Mouse (Mus musculus) limb, embryonic 11.5 days (tissue): ENCODE measurements at regions not wholly inside any gene's neighbourhood (a gene's known extent, or its start where the extent isn't known, plus 50 kb on each side); places are given as distances from the start of the nearest gene placed in this dataset.
"Not testable (repeated sequence)": the region's sequence is repeated elsewhere in the genome, so short reads cannot be mapped to it uniquely, and the experiment has no call there.

ENCODE experiments used
- ATAC-seq: fragments of 200-750 bp; cut with Nextera tagmentation; 2 replicates; pipeline ENCODE4 v1.8.0; 2017; ENCODE audit warnings: low read depth; ENCODE audit not compliant: insufficient number of reproducible peaks, low FRiP score, low TSS enrichment
- DNase-seq: peaks from one replicate; pipeline ENCODE4 v3.0.0-alpha.2; 2015; ENCODE audit warnings: low spot score
- H3K27ac ChIP-seq: fragments of 300-500 bp; sonication (generic); replicated peaks from 2 replicates; pipeline ENCODE4 v1.5.1; 2014; ENCODE audit warnings: low read depth, mild to moderate bottlenecking, low read length
- H3K27me3 ChIP-seq: fragments of 300-500 bp; sonication (generic); 2 replicates; pipeline ENCODE4 v1.6.1; 2014; ENCODE audit warnings: mild to moderate bottlenecking, low read length, mixed read lengths; ENCODE audit not compliant: control insufficient read depth, insufficient read depth
- H3K36me3 ChIP-seq: fragments of 300-500 bp; sonication (generic); 2 replicates; pipeline ENCODE4 v1.6.1; 2014; ENCODE audit warnings: mild to moderate bottlenecking, low read length, moderate library complexity, mixed read lengths; ENCODE audit not compliant: control insufficient read depth, insufficient read depth
- H3K4me1 ChIP-seq: fragments of 300-500 bp; sonication (generic); 2 replicates; pipeline ENCODE4 v1.6.1; 2014; ENCODE audit warnings: low read length, mixed read lengths; ENCODE audit not compliant: control insufficient read depth, insufficient read depth
- H3K4me2 ChIP-seq: fragments of 300-500 bp; sonication (generic); 2 replicates; pipeline ENCODE4 v1.6.1; 2014; ENCODE audit warnings: low read depth, mild to moderate bottlenecking, moderate library complexity; ENCODE audit not compliant: severe bottlenecking
- H3K4me3 ChIP-seq: fragments of 300-500 bp; sonication (generic); 2 replicates; pipeline ENCODE4 v1.5.1; 2014; ENCODE audit warnings: low read depth, low read length
- H3K9ac ChIP-seq: fragments of 300-500 bp; sonication (generic); 2 replicates; pipeline ENCODE4 v1.6.1; 2014; ENCODE audit warnings: mild to moderate bottlenecking, low read length
- H3K9me3 ChIP-seq: fragments of 300-500 bp; sonication (generic); 2 replicates; pipeline ENCODE4 v1.6.1; 2016; ENCODE audit warnings: low read length; ENCODE audit not compliant: control insufficient read depth
- WGBS: fragments of 180-500 bp; shearing (Covaris S2); extraction: QIAGEN DNeasy Blood & Tissue Kit; methylation state at CpG from one replicate; pipeline ENCODE4 v1.1.7; 2014; 5-methylcytosine and 5-hydroxymethylcytosine counted together

DNA sequence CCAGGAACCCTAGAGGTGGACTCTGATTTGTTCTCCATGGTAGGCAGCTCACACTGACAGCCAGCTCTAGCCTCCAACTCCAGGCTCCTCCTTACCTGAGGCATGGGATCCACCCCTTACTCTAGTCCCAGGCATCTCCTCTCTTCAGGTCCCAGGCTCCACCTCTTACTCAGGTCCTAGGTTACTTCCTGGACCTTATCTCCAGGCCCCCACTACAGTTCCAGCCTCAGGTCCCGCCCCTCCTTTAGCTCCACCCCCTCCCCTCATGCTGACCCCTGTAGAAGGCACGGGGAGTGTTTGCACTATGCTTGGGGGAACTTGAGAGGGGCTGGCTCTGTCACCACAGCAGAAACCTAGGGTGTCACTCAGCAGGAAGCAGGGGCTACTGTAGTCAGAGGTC is 399.2 kb downstream of the Ptpru start:
- Histone ChIP-seq H3K27me3 (no peaks in the 10 kb centered on the region), H3K4me1 (no peaks in the 10 kb centered on the region), H3K9ac (no peak overlapping the region), H3K9me3 (no peaks in the 10 kb centered on the region), H3K4me3 (no peak overlapping the region), H3K27ac (no peak overlapping the region), H3K4me2 (no peak overlapping the region), H3K36me3 (no peaks in the 10 kb centered on the region)
- ATAC-seq: no peak
- no peak for DNase-seq
- WGBS: 12% methylated on average over 2 of the region's 2 CpGs

GRCm38 (mm10) chr4:131440845-131441244 is 397.2 kb downstream of the Ptpru start:
- Histone ChIP-seq H3K9ac (no peak overlapping the region), H3K36me3 (no peaks in the 10 kb centered on the region), H3K27me3 (no peaks in the 10 kb centered on the region), H3K4me3 (no peak overlapping the region), H3K27ac (no peak overlapping the region), H3K4me1 (no peaks in the 10 kb centered on the region), H3K4me2 (no peak overlapping the region), H3K9me3 (no peaks in the 10 kb centered on the region)
- DNase-seq (no peak), ATAC-seq (no peak)
- WGBS: 71% methylated on average over 3 of the region's 3 CpGs

DNA sequence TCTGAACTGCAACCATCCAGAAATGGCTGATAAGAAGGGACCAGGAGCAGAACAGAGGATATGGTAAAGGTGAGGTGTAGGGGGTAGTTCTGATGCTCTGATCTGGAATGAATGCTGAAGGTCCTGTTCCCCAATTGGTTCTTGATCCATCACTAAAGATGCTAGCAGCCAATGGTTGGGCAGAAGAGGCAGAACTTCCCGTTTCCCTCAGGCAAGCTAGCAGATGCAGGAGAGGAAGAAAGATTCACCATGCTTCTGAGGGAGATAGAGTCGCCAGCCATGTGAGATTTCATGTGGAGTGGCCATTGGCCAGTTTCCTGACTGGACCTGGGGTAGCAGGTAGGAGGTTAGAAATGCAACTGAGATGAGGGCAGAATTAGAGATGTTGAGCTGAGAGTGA is 394.6 kb downstream of the Ptpru start:
- no peak overlapping the region for H3K9ac ChIP-seq
- DNase-seq: no peak
- H3K9me3 ChIP-seq: no peaks in the 10 kb centered on the region
- no peaks in the 10 kb centered on the region for H3K27me3 ChIP-seq
- ATAC-seq: no peak
- no peak overlapping the region for H3K4me3 ChIP-seq
- no peaks in the 10 kb centered on the region for H3K4me1 ChIP-seq
- no peaks in the 10 kb centered on the region for H3K36me3 ChIP-seq
- no peak overlapping the region for H3K4me2 ChIP-seq
- 77% methylated on average over 2 of the region's 2 CpGs for WGBS
- H3K27ac ChIP-seq: no peak overlapping the region

GRCm38 (mm10) chr4:131450296-131450695 is 387.8 kb downstream of the Ptpru start:
- not testable (repeated sequence) for ATAC-seq, H3K4me3 ChIP-seq, H3K4me1 ChIP-seq, H3K4me2 ChIP-seq, H3K36me3 ChIP-seq, H3K9ac ChIP-seq, H3K9me3 ChIP-seq, H3K27ac ChIP-seq, H3K27me3 ChIP-seq, DNase-seq
- 52% methylated on average over 1 of the region's 1 CpGs for WGBS

DNA sequence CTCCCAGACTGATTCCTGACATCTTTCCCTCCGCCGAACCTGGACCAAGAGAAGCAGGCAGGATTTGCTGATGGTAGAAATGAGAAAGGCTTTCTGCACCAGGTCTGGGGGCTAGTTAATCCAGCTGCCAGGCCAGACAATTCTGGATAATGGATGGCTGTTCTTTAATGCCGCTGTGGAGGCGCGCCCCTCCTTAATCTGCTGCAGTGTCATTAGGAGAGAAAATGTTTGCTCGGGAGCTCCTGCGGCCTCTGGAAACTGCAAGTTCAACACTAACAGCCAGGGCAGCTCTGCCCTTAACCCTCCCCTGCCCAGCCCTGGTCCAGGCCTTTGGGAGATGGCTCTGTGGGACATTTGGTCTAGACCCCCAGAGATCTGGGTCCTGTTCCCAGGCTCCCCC is 380.5 kb downstream of the Ptpru start:
- H3K9ac ChIP-seq: no peak overlapping the region
- DNase-seq (no peak), ATAC-seq (no peak)
- no peak overlapping the region for H3K27ac ChIP-seq
- no peaks in the 10 kb centered on the region for H3K36me3 ChIP-seq
- WGBS: 15% methylated on average over 7 of the region's 7 CpGs
- no peak overlapping the region for H3K4me2 ChIP-seq
- no peaks in the 10 kb centered on the region for H3K27me3 ChIP-seq
- no peaks in the 10 kb centered on the region for H3K9me3 ChIP-seq
- H3K4me1 ChIP-seq: peaks cover 7% of the 10 kb centered on the region; the same call in 1 of the 2 replicates
- no peak overlapping the region for H3K4me3 ChIP-seq

DNA sequence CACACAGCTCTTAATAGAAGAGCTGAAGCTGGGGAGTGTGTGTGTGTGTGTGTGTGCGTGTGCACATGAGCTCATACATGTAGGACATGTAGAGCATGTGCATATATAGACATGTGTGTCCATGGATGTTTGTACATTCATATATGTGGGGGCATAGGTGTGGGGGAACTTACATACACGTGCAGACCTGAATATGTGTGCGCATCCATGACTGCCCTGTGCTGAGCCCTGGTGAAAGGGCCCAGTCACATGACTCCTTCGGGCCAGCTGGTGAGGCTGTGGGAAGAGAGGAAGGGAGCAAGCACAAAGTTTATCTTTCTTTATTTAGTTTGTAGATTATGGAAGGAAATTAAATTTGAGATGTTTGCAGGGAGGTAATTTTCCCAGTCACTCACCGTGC is 378.3 kb downstream of the Ptpru start:
- Histone ChIP-seq H3K9ac (no peak overlapping the region), H3K36me3 (no peaks in the 10 kb centered on the region), H3K27me3 (no peaks in the 10 kb centered on the region), H3K4me1 (peaks cover 7% of the 10 kb centered on the region; the same call in 1 of the 2 replicates), H3K27ac (no peak overlapping the region), H3K9me3 (no peaks in the 10 kb centered on the region), H3K4me2 (no peak overlapping the region), H3K4me3 (no peak overlapping the region)
- ATAC-seq: no peak
- no peak for DNase-seq
- WGBS: 84% methylated on average over 5 of the region's 5 CpGs

DNA sequence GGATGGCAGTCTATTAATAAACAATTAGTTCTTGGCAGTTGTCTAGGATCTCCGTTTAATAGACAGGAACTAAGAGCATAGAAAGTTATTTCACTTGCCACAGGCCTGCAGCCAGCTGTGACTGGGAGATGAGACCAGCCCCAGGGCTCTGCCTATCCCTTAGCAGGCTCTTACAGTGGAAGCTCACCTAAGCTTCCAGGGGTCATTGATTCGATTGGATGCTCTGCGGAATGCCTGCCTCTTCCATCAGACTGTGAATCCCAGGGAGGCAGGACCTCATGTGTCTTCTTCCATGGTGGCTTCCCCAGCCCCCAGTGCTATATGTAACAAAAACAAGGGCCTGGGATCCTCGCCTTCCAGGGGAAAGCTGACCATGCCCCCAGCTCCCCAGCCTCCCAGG is 376.8 kb downstream of the Ptpru start:
- Histone ChIP-seq H3K4me2 (no peak overlapping the region), H3K4me1 (peaks cover 7% of the 10 kb centered on the region; the same call in 1 of the 2 replicates), H3K9ac (no peak overlapping the region), H3K4me3 (no peak overlapping the region), H3K36me3 (no peaks in the 10 kb centered on the region), H3K27me3 (no peaks in the 10 kb centered on the region), H3K27ac (no peak overlapping the region), H3K9me3 (no peaks in the 10 kb centered on the region)
- ATAC-seq: no peak
- WGBS: 51% methylated on average over 4 of the region's 4 CpGs
- DNase-seq: no peak

DNA sequence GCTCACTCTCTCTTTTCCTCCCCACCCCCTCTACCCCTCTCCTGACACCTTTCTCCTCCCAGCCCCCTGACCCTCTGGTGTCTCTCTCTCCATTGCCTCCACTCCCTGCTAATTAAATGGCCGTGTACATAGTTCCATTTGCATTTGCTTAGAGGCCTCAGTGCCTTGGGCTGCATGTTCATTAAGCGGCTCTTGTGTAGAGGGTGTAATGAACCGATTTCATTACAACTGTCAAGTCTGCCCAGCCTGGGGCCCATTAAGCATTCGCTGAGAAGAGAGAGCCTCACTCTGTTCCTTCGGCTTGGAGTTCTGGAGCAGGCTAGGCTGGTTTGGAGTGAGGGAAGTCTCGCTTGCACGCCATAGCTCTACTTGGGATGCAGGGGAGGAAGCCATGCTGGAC is 376.4 kb downstream of the Ptpru start:
- DNase-seq: no peak
- ATAC-seq: no peak
- no peaks in the 10 kb centered on the region for H3K27me3 ChIP-seq
- peaks cover 7% of the 10 kb centered on the region; the same call in 1 of the 2 replicates for H3K4me1 ChIP-seq
- no peaks in the 10 kb centered on the region for H3K36me3 ChIP-seq
- no peak overlapping the region for H3K4me3 ChIP-seq
- no peak overlapping the region for H3K9ac ChIP-seq
- H3K9me3 ChIP-seq: no peaks in the 10 kb centered on the region
- 39% methylated on average over 7 of the region's 7 CpGs for WGBS
- no peak overlapping the region for H3K4me2 ChIP-seq
- no peak overlapping the region for H3K27ac ChIP-seq

GRCm38 (mm10) chr4:131475023-131475422 is 363.1 kb downstream of the Ptpru start:
- ATAC-seq (no peak), DNase-seq (no peak)
- H3K27ac ChIP-seq: no peak overlapping the region
- no peak overlapping the region for H3K4me2 ChIP-seq
- H3K27me3 ChIP-seq: no peaks in the 10 kb centered on the region
- no peaks in the 10 kb centered on the region for H3K36me3 ChIP-seq
- no peak overlapping the region for H3K4me3 ChIP-seq
- H3K9ac ChIP-seq: no peak overlapping the region
- H3K4me1 ChIP-seq: 0 out of 2 replicates have a peak, but pooled peaks cover 8% of the 10 kb centered on the region
- H3K9me3 ChIP-seq: no peaks in the 10 kb centered on the region
- 57% methylated on average over 6 of the region's 6 CpGs for whole genome bisulfite sequencing
